In the genomic region with DNA sequence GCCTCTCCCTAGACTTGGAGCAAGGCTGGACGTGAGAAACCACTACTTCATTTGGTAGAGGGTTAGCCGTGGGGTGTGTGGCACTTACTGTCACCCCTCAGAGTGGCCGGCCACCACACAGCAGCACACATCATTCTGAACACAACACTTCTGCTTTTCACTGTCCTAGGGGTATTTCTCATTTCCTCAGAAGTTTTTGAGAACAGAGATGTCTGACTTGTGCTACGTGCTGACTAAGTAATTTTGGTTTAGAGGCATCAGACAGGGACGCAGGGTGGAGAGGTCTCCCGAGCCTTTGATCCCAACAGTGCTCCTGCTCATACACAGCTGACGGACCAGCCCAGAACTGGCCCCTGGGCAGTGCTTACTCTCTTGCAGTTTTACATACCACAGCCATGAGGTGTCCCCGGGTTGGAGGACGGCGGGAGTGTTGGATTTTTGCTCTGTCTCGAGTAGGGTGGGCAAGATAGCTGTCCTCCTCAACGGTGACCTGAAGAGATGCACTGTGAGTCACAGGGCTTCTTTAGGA, we compare ENCODE assay signal across 11 mouse cellular contexts. TPM values are rescaled to one million over a fixed set of nuclear protein-coding genes. Genes with fewer than 3 reads are reported as not detected.
A peak's percentile ranks its signal among the peaks of the same experiment; 100 is the strongest.
DNase-seq lines count a peak whose midpoint lies in the region; ATAC-seq and TF ChIP-seq lines count a peak whose summit lies in the region.
"Had no signal": no experiment of that assay in that cellular context is flagged by ENCODE, and none has a peak within 500 bp of the region (broad histone marks: within the 10 kb centered on the region; RNA-seq: fewer than 3 reads in every experiment).

No protein-coding gene starts in this region.

- peaks cover 35% of the 10 kb centered on the region for H3K4me1 ChIP-seq in kidney, postnatal 0 days (replicated peaks; ENCODE audit: insufficient read depth, low read length)
- H3K4me1 ChIP-seq in bone marrow macrophage, adult 2 months (ENCODE audit: control insufficient read depth, insufficient read depth, low read length): peaks cover 74% of the 10 kb centered on the region
- H3K4me1 ChIP-seq in limb, embryonic 15.5 days: peaks cover 39% of the 10 kb centered on the region
- peaks cover 37% of the 10 kb centered on the region for H3K4me1 ChIP-seq in forebrain, embryonic 16.5 days (replicated peaks; ENCODE audit: control insufficient read depth, insufficient read depth, low read length)
- H3K4me1 ChIP-seq in hindbrain, embryonic 11.5 days (replicated peaks; ENCODE audit: control insufficient read depth, insufficient read depth, low read length): peaks cover 21% of the 10 kb centered on the region; the same call in 1 of the 2 replicates
- H3K4me1 ChIP-seq in forebrain, embryonic 14.5 days (ENCODE audit: control insufficient read depth, insufficient read depth, low read length): peaks cover 25% of the 10 kb centered on the region

- WGBS in kidney, postnatal 0 days: 81% methylated on average over 12 of the region's 12 CpGs
- 80% methylated on average over 12 of the region's 12 CpGs for WGBS in limb, embryonic 15.5 days
- WGBS in forebrain, embryonic 16.5 days: 87% methylated on average over 12 of the region's 12 CpGs
- 88% methylated on average over 12 of the region's 12 CpGs for WGBS in hindbrain, embryonic 11.5 days
- 90% methylated on average over 12 of the region's 12 CpGs for WGBS in forebrain, embryonic 14.5 days

- H3K9me3 ChIP-seq in kidney, postnatal 0 days (replicated peaks; ENCODE audit: low read length): no peaks in the 10 kb centered on the region
- no peaks in the 10 kb centered on the region for H3K9me3 ChIP-seq in limb, embryonic 15.5 days
- H3K9me3 ChIP-seq in forebrain, embryonic 16.5 days (ENCODE audit: control insufficient read depth, low read length): no peaks in the 10 kb centered on the region
- no peaks in the 10 kb centered on the region for H3K9me3 ChIP-seq in hindbrain, embryonic 11.5 days (ENCODE audit: control insufficient read depth, low read length)
- H3K9me3 ChIP-seq in forebrain, embryonic 14.5 days (replicated peaks; ENCODE audit: control insufficient read depth, low read length): no peaks in the 10 kb centered on the region
- H3K9me3 ChIP-seq: hindbrain, embryonic 13.5 days had no signal

- peak overlapping the region; percentile 13; the same call in 1 of the 2 replicates for H3K27ac ChIP-seq in kidney, postnatal 0 days
- H3K27ac ChIP-seq in bone marrow macrophage, adult 2 months (ENCODE audit: insufficient read depth, low read depth, low read length): peak overlapping the region; percentile 88
- H3K27ac ChIP-seq in limb, embryonic 15.5 days: 0 out of 2 replicates have a peak overlapping the region, but pooled peaks have one; percentile 13
- no peak overlapping the region for H3K27ac ChIP-seq in forebrain, embryonic 16.5 days (ENCODE audit: low read length)
- H3K27ac ChIP-seq in hindbrain, embryonic 11.5 days (ENCODE audit: low read depth, low read length): no peak overlapping the region
- H3K27ac ChIP-seq in forebrain, embryonic 14.5 days (ENCODE audit: low read depth, low read length): no peak overlapping the region

- TF ChIP-seq CTCF in kidney, postnatal 0 days (IDR thresholded peaks at IDR 0.05; ENCODE audit: low read depth): no peak
- no peak for TF ChIP-seq CTCF in bone marrow macrophage, adult 2 months (IDR thresholded peaks at IDR 0.05; ENCODE audit: low read depth, low read length)

- ATAC-seq in kidney, postnatal 0 days (replicated peaks; ENCODE audit: low FRiP score, low read depth): no peak
- ATAC-seq in limb, embryonic 15.5 days (ENCODE audit: insufficient number of reproducible peaks, low FRiP score, low TSS enrichment, low read depth): no peak
- no peak for ATAC-seq in forebrain, embryonic 16.5 days
- ATAC-seq in hindbrain, embryonic 11.5 days (ENCODE audit: low FRiP score): no peak
- no peak for ATAC-seq in forebrain, embryonic 14.5 days

- no peak overlapping the region for H3K9ac ChIP-seq in kidney, postnatal 0 days (ENCODE audit: low read depth, low read length)
- no peak overlapping the region for H3K9ac ChIP-seq in limb, embryonic 15.5 days
- no peak overlapping the region for H3K9ac ChIP-seq in forebrain, embryonic 16.5 days (replicated peaks; ENCODE audit: low read depth, low read length)
- no peak overlapping the region for H3K9ac ChIP-seq in hindbrain, embryonic 11.5 days (ENCODE audit: low read depth, low read length)
- no peak overlapping the region for H3K9ac ChIP-seq in forebrain, embryonic 14.5 days (ENCODE audit: low read length)
- H3K9ac ChIP-seq: hindbrain, embryonic 13.5 days had no signal

- peaks cover 13% of the 10 kb centered on the region; the same call in 1 of the 2 replicates for H3K36me3 ChIP-seq in kidney, postnatal 0 days (ENCODE audit: insufficient read depth, low read length)
- peaks cover 46% of the 10 kb centered on the region for H3K36me3 ChIP-seq in limb, embryonic 15.5 days
- peaks cover 29% of the 10 kb centered on the region for H3K36me3 ChIP-seq in forebrain, embryonic 16.5 days (ENCODE audit: control insufficient read depth, insufficient read depth)
- peaks cover 20% of the 10 kb centered on the region for H3K36me3 ChIP-seq in hindbrain, embryonic 11.5 days (ENCODE audit: control insufficient read depth, insufficient read depth, low read length)
- peaks cover 62% of the 10 kb centered on the region for H3K36me3 ChIP-seq in forebrain, embryonic 14.5 days (ENCODE audit: control insufficient read depth, insufficient read depth, low read length)

- no peak for DNase-seq in kidney, postnatal 0 days (ENCODE audit: low spot score)
- DNase-seq in kidney, postnatal 14 days: no peak
- peak; percentile 80 for DNase-seq in A20 (ENCODE audit: low read depth, low spot score)
- DNase-seq in hindbrain, embryonic 11.5 days (ENCODE audit: low spot score): no peak
- no peak for DNase-seq in forebrain, embryonic 14.5 days (ENCODE audit: low spot score)
- DNase-seq: midbrain, embryonic 14.5 days; thymus, adult 2 months had no signal

- no peak overlapping the region for H3K4me3 ChIP-seq in kidney, postnatal 0 days (replicated peaks; ENCODE audit: low read depth, low read length)
- no peak overlapping the region for H3K4me3 ChIP-seq in bone marrow macrophage, adult 2 months (ENCODE audit: insufficient read depth, low read length)
- no peak overlapping the region for H3K4me3 ChIP-seq in limb, embryonic 15.5 days
- H3K4me3 ChIP-seq in forebrain, embryonic 16.5 days (replicated peaks; ENCODE audit: low read length): no peak overlapping the region
- no peak overlapping the region for H3K4me3 ChIP-seq in hindbrain, embryonic 11.5 days (ENCODE audit: low read depth, low read length)
- no peak overlapping the region for H3K4me3 ChIP-seq in forebrain, embryonic 14.5 days (ENCODE audit: low read depth, low read length)
- H3K4me3 ChIP-seq: hindbrain, embryonic 13.5 days had no signal

- no peak overlapping the region for H3K4me2 ChIP-seq in kidney, postnatal 0 days (ENCODE audit: low read length)
- H3K4me2 ChIP-seq in limb, embryonic 15.5 days: no peak overlapping the region
- H3K4me2 ChIP-seq in forebrain, embryonic 16.5 days (ENCODE audit: low read length): no peak overlapping the region
- H3K4me2 ChIP-seq in hindbrain, embryonic 11.5 days (replicated peaks; ENCODE audit: low read depth, low read length): no peak overlapping the region
- no peak overlapping the region for H3K4me2 ChIP-seq in forebrain, embryonic 14.5 days (ENCODE audit: low read length)
- H3K4me2 ChIP-seq: hindbrain, embryonic 13.5 days had no signal

- TF ChIP-seq POLR2A in bone marrow macrophage, adult 2 months (IDR thresholded peaks at IDR 0.05; ENCODE audit: borderline replicate concordance, low read depth, low read length): no peak

- H3K27me3 ChIP-seq in kidney, postnatal 0 days (ENCODE audit: insufficient read depth, low read length): no peaks in the 10 kb centered on the region
- H3K27me3 ChIP-seq in limb, embryonic 15.5 days: no peaks in the 10 kb centered on the region
- H3K27me3 ChIP-seq in forebrain, embryonic 16.5 days (replicated peaks; ENCODE audit: control insufficient read depth, insufficient read depth, low read length): no peaks in the 10 kb centered on the region
- H3K27me3 ChIP-seq in hindbrain, embryonic 11.5 days (ENCODE audit: control insufficient read depth, insufficient read depth, low read length): no peaks in the 10 kb centered on the region
- no peaks in the 10 kb centered on the region for H3K27me3 ChIP-seq in forebrain, embryonic 14.5 days (replicated peaks; ENCODE audit: control insufficient read depth, insufficient read depth, low read length)
- H3K27me3 ChIP-seq: hindbrain, embryonic 13.5 days had no signal

RNA-seq across cellular contexts. Expression of gene Plekho1, which starts 5.3 kb away (rescaled TPM):
- polyA plus RNA-seq in kidney, postnatal 0 days (2015; fragmentation: Nextera tagmentation; extraction: Ambion mirVana): 41.5 and 42.5 TPM in 2 replicates
- 298 and 305 TPM in 2 replicates for polyA plus RNA-seq in bone marrow macrophage, adult 2 months (2012; ENCODE audit: insufficient read depth, insufficient read length, missing spikeins)
- 35.2 and 39.2 TPM in 2 replicates for polyA plus RNA-seq in limb, embryonic 15.5 days (2015; fragmentation: Nextera tagmentation; extraction: Ambion mirVana)
- 71.4 and 74.9 TPM in 2 replicates for polyA plus RNA-seq in forebrain, embryonic 16.5 days (2015; fragmentation: Nextera tagmentation; extraction: Ambion mirVana)
- 70.0 and 73.7 TPM in 2 replicates for polyA plus RNA-seq in hindbrain, embryonic 11.5 days (2014; fragmentation: Nextera tagmentation; extraction: Ambion mirVana)
- polyA plus RNA-seq in forebrain, embryonic 14.5 days (2014; fragmentation: Nextera tagmentation; extraction: Ambion mirVana): 67.4 and 75.6 TPM in 2 replicates

Comparison
In these comparisons a context has a peak if more than half of its experiments do, and no peak if none do; other contexts are left out.
1. H3K27ac ChIP-seq: peak in kidney, postnatal 0 days (single experiment), bone marrow macrophage, adult 2 months (single experiment) and limb, embryonic 15.5 days (single experiment); none in forebrain, embryonic 16.5 days (single experiment), hindbrain, embryonic 11.5 days (single experiment) and forebrain, embryonic 14.5 days (single experiment).